Mouse (Mus musculus): Measurements from ENCODE around the gene 1700023F06Rik.

Gene 1700023F06Rik

DNA sequence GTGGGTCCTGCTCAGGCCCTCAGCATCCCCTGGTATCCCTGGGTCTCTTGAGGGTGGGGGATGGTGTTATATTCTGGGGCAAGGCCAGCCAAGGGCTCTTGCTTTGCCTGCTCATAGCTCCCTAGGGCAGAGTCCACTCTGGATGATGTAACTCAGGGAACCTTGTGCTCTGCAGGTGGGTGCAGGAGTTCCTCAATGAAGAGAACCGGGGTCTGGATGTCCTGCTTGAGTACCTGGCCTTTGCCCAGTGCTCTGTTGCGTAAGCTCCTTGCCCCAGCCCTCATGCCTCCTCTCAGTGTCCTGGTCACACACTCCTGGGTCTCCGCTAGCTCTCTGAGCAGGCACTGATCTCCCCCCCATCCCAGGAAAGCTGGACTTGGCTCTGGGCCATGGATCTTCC is 26.4 kb downstream of the 1700023F06Rik start:
- DNase-seq (ENCODE audit: low spot score in 2 of 2), result no peak

DNA sequence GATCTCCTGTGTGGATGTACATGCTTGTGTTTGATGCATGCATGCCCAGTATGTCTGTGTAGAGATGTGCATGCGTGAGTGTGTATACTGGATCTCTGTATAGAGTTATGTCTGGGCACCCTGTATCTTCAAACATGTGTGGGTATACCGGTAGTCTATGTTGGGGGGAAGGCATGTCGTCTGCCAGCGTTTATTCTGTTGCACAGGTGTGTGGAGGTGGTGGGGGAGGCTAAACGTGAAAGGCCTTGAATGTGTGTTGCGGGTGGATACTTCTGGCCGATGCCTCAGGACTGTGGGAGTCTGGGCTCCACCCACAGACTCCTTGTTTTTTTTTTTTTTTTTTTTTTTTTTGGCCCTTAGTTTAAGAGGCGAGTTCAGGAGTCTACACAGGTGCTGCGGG is 27.0 kb downstream of the 1700023F06Rik start:
- no peak for DNase-seq (ENCODE audit: low spot score in 2 of 2)

DNA sequence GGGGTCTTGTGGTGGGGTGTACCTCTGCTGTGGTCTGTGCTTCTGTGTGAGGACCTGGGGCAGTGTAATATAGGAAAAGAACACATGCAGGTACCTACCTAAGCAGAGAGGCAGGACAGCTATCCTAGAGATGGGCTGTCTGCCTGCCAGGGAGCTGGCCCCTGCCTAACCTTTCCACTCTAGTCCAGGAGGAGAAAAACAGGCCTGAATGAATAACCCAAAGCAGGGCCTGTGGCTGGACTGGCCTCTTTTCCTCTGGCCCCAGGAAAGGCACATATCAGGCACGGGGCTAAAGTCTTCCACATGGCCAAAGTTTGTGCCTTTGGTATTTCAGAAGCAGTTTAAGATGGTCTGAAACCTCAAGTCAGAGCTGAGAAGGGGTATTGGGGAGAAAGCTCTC is 27.9 kb downstream of the 1700023F06Rik start:
- DNase-seq (ENCODE audit: low spot score in 2 of 2), result no peak

DNA sequence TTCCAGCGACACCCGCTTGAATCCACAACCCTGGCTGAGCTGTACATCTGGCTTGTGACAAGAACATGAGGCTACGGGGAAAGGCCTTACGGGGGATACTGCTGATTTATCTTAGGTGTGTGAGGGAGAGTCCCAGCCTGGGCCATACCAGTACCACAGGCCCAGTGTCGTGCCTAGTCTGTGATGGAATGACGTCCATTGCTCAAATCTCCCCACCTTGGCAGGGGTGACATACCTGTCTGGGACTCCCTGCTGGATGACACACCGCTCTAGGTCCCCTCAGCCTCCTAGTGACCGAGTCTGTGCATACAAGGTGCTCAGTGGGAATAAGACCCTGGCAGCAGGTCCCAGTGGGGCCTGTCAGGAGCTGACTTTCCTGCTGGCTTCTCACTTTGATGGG is 29.6 kb downstream of the 1700023F06Rik start:
- DNase-seq (ENCODE audit: low spot score in 2 of 2), result no peak

DNA sequence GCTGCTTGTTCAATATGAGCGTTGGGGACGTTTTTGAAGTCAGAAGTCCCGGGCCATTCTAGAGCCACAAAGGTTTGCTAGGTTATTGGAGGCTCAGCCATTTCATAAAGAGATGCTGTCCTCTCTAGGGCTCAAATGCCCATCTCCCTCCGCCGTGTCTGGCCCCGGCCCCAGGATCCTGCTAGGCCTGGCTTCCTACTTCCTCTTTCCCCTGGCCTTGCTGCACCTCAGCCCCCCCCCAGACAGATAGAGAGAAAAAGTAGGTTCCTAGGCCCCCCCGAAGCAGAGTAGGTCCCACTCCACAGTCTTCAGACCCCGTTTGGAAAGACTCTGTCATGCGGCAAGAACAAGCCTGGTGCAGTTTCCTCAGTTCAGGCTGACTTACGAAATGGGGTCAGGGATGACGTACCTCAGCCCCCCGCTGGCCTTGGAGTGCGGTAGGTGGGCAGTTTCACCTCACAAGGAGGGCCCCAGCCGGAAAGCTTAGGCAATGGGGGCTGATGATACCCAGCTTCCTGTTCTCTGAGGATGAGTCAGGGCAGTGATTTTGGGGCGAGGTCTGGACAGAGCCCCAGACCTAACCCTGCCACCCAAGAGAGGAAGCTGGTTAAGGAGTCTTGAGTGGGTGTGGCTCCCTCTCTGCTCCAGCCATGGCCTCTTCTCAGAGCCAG is 30.4 kb downstream of the 1700023F06Rik start:
- DNase-seq (ENCODE audit: low spot score in 2 of 2), result no peak

DNA sequence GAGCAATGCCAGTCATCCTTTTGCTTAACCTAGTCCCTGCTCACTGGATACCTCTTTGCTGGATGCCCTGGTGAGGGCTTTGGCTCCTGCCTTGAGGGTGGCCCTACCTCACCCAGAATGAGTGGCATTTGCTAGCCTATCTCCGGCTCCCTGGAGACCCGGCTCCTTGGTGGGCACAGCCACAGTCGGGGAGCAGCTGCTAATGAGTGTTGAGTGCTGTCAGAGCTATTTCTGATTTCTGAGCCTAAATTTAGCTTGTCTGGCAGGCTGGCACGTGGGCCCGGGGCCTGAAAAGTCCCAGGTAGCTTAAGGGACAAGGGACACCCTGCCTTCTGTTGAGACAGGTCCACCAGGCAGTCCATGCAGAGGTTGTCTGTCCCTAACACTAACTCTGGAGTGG is 31.1 kb downstream of the 1700023F06Rik start:
- DNase-seq (ENCODE audit: low spot score in 2 of 2), result no peak

DNA sequence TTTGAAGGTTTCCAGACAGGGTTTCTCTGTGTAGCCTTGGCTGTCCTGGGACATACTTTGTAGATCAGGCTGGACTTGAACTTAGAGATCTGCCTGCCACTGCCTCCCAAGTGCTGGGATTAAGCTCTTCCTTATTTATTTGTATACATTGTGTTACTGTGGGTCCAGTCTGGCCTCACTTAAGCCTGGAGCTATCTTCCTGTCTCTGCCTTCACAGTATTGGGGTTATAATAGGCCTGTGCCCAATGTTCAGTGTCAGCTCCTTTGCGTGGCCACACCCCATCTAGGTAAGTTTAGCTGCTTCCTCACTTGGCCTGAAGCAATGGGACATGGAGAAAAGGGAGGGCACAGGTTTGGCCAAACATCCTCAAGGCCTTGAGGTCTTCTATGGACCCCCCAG is 31.8 kb downstream of the 1700023F06Rik start:
- DNase-seq (ENCODE audit: low spot score in 2 of 2), result no peak

DNA sequence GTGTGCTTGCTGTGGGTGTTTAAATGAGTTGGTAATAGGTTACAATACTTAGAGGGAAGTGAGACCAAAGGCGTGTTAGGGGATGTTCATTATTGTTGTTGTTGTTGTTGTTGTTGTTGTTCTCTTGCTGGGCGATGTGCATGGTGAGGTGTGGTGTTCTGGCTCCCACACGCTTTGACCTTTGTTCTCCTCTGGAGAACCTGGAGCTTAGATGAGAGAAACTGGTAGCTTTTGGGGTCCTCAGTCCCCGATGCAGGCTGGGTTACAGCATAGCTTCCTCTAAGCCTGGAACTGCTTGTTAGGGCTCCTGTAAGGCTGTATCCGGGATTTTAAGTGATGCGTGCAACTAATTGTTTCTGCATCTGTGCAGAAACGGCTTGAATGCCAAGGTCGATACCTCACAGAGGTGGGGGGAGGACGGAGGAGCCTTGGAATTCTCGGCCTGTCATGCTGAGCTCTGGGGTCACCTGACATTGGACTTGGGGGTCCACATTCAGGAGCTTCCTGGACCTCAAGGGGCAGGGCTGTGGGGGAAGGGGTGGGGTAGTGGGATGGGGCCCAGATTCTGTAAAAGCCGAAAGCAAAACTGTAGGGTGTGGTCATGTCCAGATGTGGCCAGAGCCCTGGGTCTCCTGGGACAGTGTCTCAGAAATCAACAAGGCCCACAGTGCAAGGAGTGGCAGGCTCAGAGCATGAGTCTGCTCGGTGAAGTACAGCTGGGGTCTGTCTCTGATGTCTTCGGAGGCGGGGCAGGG is 32.5 kb downstream of the 1700023F06Rik start:
- DNase-seq (ENCODE audit: low spot score in 2 of 2), result no peak

DNA sequence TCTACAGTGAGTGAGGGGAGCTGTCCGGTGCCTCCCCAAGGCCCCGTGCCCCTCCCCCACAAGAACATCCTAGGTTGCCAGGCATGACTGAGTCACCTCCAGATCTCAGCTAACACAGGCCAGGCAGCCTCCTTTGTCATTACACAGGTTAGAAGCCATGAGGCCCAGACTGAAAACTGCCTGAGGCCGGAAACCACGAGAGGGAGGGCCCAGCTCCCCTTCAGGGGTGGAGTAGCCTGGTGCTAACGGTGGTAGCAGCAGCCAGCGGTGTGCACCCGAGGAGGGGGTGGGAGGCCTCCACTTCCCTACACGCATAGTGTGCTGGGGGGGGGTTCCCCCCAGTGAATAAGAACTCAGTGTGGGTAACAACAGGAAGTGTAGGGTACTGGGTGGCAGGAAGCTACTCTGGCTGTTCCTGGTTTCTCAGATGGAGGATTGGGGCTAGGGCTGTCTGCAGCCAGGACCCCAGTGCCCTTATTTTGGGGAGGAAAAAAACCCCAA is 33.4 kb downstream of the 1700023F06Rik start:
- DNase-seq (ENCODE audit: low spot score in 2 of 2), result no peak

DNA sequence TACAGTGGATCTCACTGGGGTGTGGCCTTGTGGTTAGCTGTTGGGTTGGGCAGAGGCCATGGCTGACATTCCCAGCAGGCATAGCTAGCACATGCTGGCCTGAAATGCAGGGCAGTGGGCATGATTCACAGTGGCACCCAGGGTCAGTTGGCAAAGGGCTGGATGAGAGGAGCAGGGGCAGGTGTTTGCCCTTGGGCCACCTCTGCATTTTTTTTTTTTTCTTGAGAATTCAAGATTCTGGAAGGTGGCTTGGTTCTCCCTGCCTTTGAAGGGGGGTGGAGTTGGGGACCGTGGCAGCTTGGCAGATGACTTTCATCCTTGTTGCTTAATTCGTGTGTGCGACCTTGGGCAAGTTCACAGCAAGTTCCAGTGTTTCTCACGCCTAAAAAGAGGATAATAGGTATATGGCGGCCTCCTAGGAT is 33.9 kb downstream of the 1700023F06Rik start:
- DNase-seq (ENCODE audit: low spot score in 2 of 2), result no peak

DNA sequence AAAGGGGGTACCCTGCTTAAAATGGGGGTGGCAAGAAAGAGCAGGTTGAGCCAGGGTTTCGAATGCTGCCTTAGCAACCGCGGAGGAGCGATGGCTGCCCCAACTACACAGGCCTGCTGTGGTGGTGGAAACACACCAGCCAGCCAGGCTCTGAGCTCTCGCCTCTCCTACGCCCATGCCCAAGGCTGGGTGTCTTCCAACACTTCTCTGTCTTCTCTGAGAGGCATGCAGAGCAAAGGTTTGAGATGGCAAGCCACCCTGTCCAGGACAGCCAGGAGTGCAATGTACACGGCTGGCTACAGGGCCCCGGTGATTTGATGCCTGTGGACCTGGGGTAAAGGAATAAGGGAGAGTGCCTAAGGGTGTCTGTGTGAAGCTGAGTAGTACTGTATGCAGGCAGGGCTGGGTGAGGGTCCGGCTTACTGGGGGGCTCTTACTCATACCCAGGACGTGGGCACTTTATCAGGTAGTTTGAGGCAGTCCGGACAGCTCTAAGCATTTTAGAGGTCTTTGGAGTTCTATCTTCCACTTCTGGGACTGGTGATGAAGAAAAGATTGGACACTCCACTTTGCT is 34.5 kb downstream of the 1700023F06Rik start:
- DNase-seq (ENCODE audit: low spot score in 2 of 2), result no peak

DNA sequence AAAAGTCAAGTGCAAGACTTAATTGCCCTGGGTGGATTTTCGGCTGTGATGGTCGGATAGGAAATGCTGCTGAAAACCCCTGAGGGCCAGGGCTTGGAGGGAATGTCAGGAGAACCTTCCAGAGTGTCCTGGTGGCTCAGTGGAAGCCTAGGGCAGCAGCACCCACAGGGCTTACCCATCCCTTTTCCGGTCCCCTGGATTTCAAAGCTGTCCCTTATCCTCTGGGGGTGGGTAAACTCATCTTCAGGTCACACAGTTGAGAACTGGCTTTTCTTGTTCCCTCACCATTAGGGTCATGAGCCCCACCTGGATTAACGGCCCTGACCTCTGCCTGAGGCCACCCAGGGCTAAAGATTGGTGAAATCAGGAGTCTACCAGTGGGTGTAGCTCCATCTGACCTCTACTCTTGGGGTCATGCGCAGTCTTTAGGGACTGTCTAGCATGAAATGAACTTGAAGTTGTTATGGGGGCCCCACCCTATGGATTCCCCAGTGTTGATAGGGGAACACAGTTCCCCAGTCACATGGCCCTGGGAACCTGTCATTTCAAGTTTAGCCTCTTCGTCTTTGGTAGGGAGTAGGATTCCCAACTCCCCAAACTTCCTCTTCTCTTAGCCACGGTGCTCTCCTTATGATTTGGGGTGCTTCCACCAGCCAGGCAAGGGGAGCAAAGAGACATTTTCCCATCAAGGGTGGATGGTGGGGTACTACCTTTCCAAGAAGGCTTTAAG is 35.2 kb downstream of the 1700023F06Rik start:
- no peak for DNase-seq (ENCODE audit: low spot score in 2 of 2)

DNA sequence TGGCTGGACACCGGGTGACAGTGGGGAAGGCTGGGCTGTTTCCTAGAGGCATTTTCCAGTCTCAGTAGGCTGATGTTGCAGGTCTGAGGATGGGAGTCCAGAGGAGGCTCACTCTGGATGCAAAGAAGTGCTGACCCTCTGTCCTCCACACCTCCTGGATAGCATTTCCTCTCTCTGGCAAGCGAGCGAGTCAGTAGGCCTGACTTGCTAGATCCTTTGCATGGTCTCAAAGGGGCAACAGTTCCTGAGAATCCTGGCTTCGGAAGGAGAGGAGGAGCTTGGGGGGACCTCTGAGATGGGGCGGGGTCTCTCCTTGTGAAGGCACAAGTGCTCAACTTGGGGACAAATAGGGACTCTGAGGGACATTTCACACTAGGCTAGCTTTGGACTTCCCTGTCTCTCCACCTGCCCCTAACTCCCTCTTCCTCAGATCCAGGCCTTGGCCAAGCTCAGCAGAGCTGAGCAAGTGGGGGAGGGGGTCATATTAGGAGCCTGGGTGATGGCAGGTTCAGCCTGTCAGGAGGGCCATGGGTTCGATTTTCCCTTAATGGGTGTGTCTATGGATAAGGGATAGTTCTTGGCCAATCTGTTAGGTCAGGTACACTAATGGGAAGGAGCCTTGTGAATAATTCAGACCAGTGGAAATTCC is 35.8 kb downstream of the 1700023F06Rik start:
- DNase-seq (ENCODE audit: low spot score in 2 of 2), result no peak

DNA sequence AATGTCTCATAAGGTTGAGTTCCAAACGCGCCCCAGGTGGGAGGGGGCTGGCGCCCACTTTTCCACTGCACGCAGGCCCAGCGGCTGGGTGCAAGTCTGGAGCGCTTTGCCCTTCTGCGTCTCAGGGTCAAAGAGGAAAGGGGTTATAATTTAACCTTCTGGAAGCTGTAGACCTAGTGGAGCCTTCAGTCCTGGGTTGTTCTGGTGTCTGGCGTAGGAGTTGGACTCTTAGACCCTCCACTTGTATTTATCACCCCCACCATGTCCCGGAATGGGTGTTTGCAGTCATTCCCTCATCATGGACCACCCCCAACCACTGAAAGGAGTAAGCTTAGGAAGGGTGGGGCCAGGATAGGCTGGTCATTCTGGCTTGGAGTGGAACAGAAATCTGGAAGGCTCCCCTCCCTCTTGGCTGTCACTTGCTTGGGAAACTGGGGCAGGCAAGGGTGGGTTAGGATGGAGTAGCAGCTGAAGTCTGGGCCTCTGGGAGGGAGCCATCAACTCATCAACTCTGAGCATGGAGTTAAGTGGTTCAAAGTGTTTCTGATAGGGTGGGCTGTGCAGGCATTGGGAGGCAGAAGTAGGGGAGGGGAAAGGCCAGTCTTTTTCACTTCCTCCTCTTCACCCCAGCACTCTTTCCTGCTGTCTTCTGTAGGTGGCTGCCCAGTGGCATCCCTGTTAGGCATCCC is 36.5 kb downstream of the 1700023F06Rik start:
- DNase-seq (ENCODE audit: low spot score in 2 of 2), result no peak

DNA sequence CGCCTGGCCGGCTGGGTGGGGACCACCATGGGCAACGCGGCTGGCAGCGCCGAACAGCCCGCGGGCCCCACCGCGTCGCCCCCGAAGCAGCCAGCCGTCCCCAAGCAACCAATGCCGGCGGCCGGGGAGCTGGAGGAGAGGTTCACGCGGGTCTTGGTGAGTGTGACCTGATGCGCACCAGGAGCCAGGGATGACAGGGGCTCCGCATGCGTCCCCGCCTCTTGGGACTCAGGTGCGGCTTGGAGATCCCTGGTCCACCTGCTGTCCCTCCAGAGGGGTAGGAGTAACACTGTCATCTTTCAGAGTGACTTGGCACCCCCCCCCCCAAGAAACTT is 37.1 kb downstream of the 1700023F06Rik start:
- DNase-seq (ENCODE audit: low spot score in 2 of 2), result no peak

DNA sequence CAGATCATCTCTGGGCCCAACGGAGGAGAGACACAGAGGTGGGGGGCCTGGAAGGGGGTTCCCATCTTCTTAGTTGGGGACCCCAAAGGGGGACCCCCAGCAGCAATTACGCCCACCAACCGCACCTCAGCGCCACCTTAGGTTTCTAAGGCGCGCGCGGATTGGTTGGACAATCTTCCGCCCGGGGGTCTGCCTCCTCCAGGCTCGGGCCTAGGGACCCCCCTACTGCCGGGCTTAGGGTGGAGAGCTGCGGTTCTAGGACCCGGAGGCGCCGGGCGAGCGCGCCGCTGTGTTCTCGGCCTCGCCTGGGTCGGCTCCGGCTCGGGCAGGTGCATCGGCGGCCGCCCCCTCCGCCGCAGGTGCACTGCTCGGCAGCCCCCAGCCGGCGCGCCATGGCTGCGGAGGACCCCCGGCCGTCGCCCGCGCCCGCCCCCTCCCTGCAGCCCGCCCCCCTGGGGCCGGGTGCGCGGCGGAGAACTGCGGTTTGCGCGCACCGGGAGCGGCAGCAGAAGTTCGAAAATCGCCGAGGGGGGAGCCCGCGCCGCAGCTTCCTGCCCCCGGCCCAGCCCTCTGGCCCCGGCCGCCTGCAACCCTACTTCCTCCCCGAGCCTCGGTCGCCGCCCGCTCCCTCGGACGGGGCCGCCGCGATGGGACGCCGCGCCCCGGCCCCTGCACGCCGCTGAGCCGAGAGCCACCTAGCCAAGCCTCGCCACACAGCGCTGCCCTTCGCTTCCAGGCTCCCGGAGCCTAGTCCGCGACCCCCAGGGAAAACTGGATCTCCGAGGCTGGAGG is 37.7 kb downstream of the 1700023F06Rik start, which contains the start of gene Fmnl1:
Gene Fmnl1, plus strand, starts transcription at position 614 of the 792 bp plus-strand sequence.
- DNase-seq (ENCODE audit: low spot score in 2 of 2), result no peak

DNA sequence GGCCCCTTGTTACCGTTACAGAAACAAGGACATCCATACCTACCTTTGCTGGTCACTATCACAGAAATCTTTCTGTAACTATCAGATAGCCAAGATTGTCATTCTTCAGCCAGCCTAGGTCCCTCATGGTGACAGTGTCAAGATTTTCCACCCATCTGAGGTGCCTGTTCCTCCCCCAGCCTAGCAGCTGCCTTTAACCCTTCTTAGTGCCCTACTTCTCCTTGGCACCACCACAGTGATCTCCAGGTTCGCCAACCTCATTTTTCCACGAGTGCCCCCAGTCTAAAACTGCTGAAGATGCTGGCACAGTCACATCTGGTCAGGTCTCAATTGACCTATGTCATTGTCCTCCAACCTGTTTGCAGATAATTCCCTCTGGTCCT is 38.3 kb downstream of the 1700023F06Rik start:
- DNase-seq (ENCODE audit: low spot score in 2 of 2), result no peak

DNA sequence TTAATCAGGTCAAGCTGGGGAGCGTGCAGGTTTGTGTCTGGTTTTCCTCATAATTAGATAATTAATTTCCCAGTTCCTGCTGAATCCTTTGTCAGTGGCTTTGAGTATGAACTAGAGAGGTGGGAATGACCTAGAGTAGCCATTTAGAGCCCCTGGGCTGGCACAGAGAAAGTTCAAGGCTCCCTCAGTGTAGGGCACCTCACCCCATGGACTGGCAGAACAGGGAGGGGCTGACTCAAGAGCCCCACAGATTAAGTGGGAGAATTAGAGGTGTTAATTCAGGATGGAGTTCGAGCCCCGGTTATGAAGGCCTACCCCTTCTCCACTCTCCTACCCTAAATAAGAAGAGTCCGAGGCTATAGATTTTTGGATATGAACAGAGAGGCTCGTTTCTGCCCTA is 38.7 kb downstream of the 1700023F06Rik start:
- DNase-seq (ENCODE audit: low spot score in 2 of 2), result no peak

DNA sequence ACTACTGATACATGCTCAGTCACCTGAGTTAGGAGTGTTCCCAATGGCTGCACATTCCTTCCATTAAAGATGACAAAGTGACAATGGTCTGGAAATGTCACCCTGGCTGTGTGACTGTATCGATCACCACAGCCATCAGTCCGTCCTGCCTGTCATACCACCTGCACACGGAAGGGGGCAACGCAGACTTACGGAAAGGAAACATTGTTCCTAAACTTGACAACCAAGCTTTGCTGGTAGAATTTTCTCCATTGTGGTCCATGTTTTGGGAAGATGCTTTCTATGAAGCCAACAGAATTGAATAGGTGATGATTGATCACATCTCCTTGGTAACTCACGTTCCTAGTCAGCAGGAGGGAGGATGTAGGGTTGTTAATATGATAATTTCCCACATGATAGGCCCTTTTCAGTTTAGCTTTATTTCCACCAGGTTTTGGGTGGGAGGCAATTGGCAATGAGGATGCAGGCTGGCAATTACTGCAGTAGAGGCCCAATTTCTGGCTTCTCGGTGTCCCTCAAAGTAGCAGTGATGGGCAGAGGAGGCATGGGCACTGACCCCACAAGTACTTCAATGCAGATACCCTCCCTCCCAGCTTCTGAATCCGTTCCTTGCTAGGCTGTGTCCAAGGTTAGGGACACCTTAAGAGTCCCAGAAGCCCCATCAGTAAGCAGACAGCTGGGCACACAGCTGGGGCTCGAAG is 39.5 kb downstream of the 1700023F06Rik start:
- DNase-seq (ENCODE audit: low spot score in 2 of 2), result peak; percentile 60 to 71

DNA sequence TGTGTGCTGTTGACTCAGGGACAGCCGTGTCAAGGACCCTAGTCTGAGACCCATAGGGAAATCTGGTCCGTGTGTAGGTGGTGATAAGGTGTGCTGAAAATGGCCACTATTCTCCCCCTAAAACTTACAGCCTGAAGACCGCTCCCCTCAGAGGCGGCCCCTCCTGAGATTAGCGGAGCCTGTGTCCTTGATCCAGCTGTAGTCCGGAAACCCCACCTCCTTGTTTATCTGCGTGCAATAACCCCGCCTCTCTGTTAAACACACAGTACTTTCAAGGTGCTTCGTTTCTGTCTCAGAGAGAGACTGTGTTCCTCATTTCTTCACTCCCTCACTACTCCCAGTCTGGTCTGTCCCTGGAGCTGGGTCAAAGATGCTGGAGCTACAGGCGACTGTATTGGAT is 44.0 kb downstream of the 1700023F06Rik start:
- no peak for DNase-seq (ENCODE audit: low spot score in 2 of 2)
